Mouse (Mus musculus) liver, embryonic 13.5 days (tissue): ENCODE data around the gene Cdc37l1. TPM values are rescaled to one million over a fixed set of nuclear protein-coding genes. Genes with fewer than 3 reads are reported as not detected.

ENCODE experiments used
- ATAC-seq: fragments of 200-750 bp; cut with Nextera tagmentation; 2 replicates; pipeline ENCODE4 v1.8.0; 2017; ENCODE audit warnings: low read depth, mild to moderate bottlenecking, moderate number of reproducible peaks, moderate library complexity
- DNase-seq: peaks from one replicate; pipeline ENCODE4 v3.0.0; 2022
- H3K27ac ChIP-seq: fragments of 300-500 bp; sonication (generic); 2 replicates; pipeline ENCODE4 v1.5.1; 2015; ENCODE audit warnings: moderate library complexity, mild to moderate bottlenecking, inconsistent platforms
- H3K27me3 ChIP-seq: fragments of 300-500 bp; sonication (generic); 2 replicates; pipeline ENCODE4 v1.6.1; 2015; ENCODE audit warnings: mild to moderate bottlenecking, inconsistent platforms
- H3K36me3 ChIP-seq: fragments of 300-500 bp; sonication (generic); 2 replicates; pipeline ENCODE4 v1.6.1; 2015; ENCODE audit warnings: mild to moderate bottlenecking, inconsistent platforms
- H3K4me1 ChIP-seq: fragments of 300-500 bp; sonication (generic); replicated peaks from 2 replicates; pipeline ENCODE4 v1.6.1; 2015; ENCODE audit warnings: inconsistent platforms
- H3K4me2 ChIP-seq: fragments of 300-500 bp; sonication (generic); 2 replicates; pipeline ENCODE4 v1.6.1; 2015; ENCODE audit warnings: inconsistent platforms, mild to moderate bottlenecking, moderate library complexity
- H3K4me3 ChIP-seq: fragments of 300-500 bp; sonication (generic); replicated peaks from 2 replicates; pipeline ENCODE4 v1.5.1; 2015; ENCODE audit warnings: mild to moderate bottlenecking, inconsistent platforms
- H3K9ac ChIP-seq: fragments of 300-500 bp; sonication (generic); 2 replicates; pipeline ENCODE4 v1.6.1; 2015; ENCODE audit warnings: mild to moderate bottlenecking, inconsistent platforms
- H3K9me3 ChIP-seq: fragments of 300-500 bp; sonication (generic); replicated peaks from 2 replicates; pipeline ENCODE4 v1.6.1; 2016; ENCODE audit warnings: inconsistent platforms
- WGBS: fragments of 180-500 bp; shearing (Covaris S2); methylation state at CpG from one replicate; pipeline ENCODE4 v1.1.7; 2015; ENCODE audit not compliant: insufficient replicate concordance; 5-methylcytosine and 5-hydroxymethylcytosine counted together
- polyA plus RNA-seq: library from polyadenylated mRNA; unstranded; fragments of >200 nt; fragmentation: Nextera tagmentation; extraction: Ambion mirVana; gene quantifications from 2 replicates; pipeline ENCODE4 v1.2.1, GENCODE M21; 2015

Gene Cdc37l1
- polyA plus RNA-seq, 1 experiment from 2014 or later, result 10.4 TPM

GRCm38 (mm10) chr19:29066981-29067471 lies 76.9 kb downstream of the Cdc37l1 start:
- Histone ChIP-seq H3K36me3 (peaks cover 10% of the 10 kb centered on the region), H3K9ac (peak overlapping the region; percentile 83), H3K27me3 (no peaks in the 10 kb centered on the region), H3K4me2 (peak overlapping the region; percentile 73), H3K4me1 (peaks cover 71% of the 10 kb centered on the region), H3K4me3 (peak overlapping the region; percentile 68), H3K9me3 (no peaks in the 10 kb centered on the region), H3K27ac (peak overlapping the region; percentile 96)
- WGBS, result 3% methylated on average over 11 of the region's 11 CpGs
- ATAC-seq (peak; percentile 75), DNase-seq (peak; percentile 74)

- DNase-seq, result no peak
- Histone ChIP-seq H3K27ac (peak overlapping the region; percentile 96), H3K4me3 (peak overlapping the region; percentile 68), H3K4me2 (peak overlapping the region; percentile 73), H3K9ac (peak overlapping the region; percentile 83), H3K36me3 (peaks cover 22% of the 10 kb centered on the region), H3K27me3 (no peaks in the 10 kb centered on the region), H3K4me1 (peaks cover 60% of the 10 kb centered on the region), H3K9me3 (no peaks in the 10 kb centered on the region)
- ATAC-seq, result no peak
- 67% methylated on average over 5 of the region's 5 CpGs for WGBS
Measured at GRCm38 (mm10) chr19:29069195-29069594, 79.0 kb downstream of the Cdc37l1 start.

GRCm38 (mm10) chr19:29074802-29075201 lies 84.7 kb downstream of the Cdc37l1 start:
- Histone ChIP-seq H3K4me1 (peaks cover 19% of the 10 kb centered on the region), H3K36me3 (peaks cover 28% of the 10 kb centered on the region), H3K4me3 (no peak overlapping the region), H3K4me2 (no peak overlapping the region), H3K27ac (no peak overlapping the region), H3K9me3 (no peaks in the 10 kb centered on the region), H3K9ac (no peak overlapping the region), H3K27me3 (no peaks in the 10 kb centered on the region)
- ATAC-seq (no peak), DNase-seq (no peak)
- 87% methylated on average over 6 of the region's 6 CpGs for WGBS

Other genes starting within 250 kb of the Cdc37l1 start
- 0.07 TPM in 2 replicates for gene Slc1a1, start 155.3 kb upstream of the Cdc37l1 start, polyA plus RNA-seq
- 1.4 TPM in 2 replicates for gene Plpp6, start 26.4 kb upstream of the Cdc37l1 start, polyA plus RNA-seq
- 1.1 and 1.7 TPM in 2 replicates for gene 4430402I18Rik, start 22.6 kb upstream of the Cdc37l1 start, polyA plus RNA-seq
- gene Ak3, start 57.6 kb downstream of the Cdc37l1 start, polyA plus RNA-seq, result 42.7 and 54.3 TPM in 2 replicates
- 73.8 and 82.4 TPM in 2 replicates for gene Rcl1, start 111.0 kb downstream of the Cdc37l1 start, polyA plus RNA-seq